Mouse (Mus musculus) C2C12 (cell line): ENCODE data around the gene Olfr113. TPM values are rescaled to one million over a fixed set of nuclear protein-coding genes. Genes with fewer than 3 reads are reported as not detected.
"Not testable (repeated sequence)": the region's sequence is repeated elsewhere in the genome, so short reads cannot be mapped to it uniquely, and the experiment has no call there.

ENCODE experiments used
- H3K27me3 ChIP-seq: one replicate; pipeline ENCODE4 v1.6.1; 2011; ENCODE audit not compliant: control insufficient read depth, insufficient read depth, insufficient read length
- H3K36me3 ChIP-seq: one replicate; pipeline ENCODE4 v1.6.1; 2011; ENCODE audit not compliant: control insufficient read depth, insufficient read depth
- H3K4me3 ChIP-seq: one replicate; pipeline ENCODE4 v1.5.1; 2011; ENCODE audit warnings: mild to moderate bottlenecking, control low read depth; ENCODE audit not compliant: poor library complexity, insufficient read depth, severe bottlenecking
- H3K79me2 ChIP-seq: one replicate; pipeline ENCODE4 v1.6.1; 2011; ENCODE audit not compliant: control insufficient read depth, insufficient read depth
- H3K79me3 ChIP-seq: one replicate; pipeline ENCODE4 v1.6.1; 2011; ENCODE audit warnings: low read depth, control low read depth
- H3ac ChIP-seq: one replicate; pipeline ENCODE3; 2011; ENCODE audit warnings: low read depth; ENCODE audit not compliant: control insufficient read depth, insufficient read length
- CEBPB ChIP-seq: IDR thresholded peaks from one replicate; pipeline ENCODE4 v1.6.1; 2011; ENCODE audit warnings: low read depth, mild to moderate bottlenecking, control low read depth, moderate library complexity
- CTCF ChIP-seq: IDR thresholded peaks from one replicate; pipeline ENCODE4 v1.5.1; 2011; ENCODE audit not compliant: control insufficient read depth, insufficient read depth, insufficient read length
- FOSL1 ChIP-seq: IDR thresholded peaks from one replicate; pipeline ENCODE4 v1.8.0; 2011; ENCODE audit warnings: mild to moderate bottlenecking, low read length; ENCODE audit not compliant: poor library complexity, insufficient read depth, severe bottlenecking
- MAX ChIP-seq: IDR thresholded peaks from one replicate; pipeline ENCODE4 v1.6.1; 2011; ENCODE audit warnings: mild to moderate bottlenecking, control low read depth
- MYOD1 ChIP-seq: IDR thresholded peaks from one replicate; pipeline ENCODE4 v1.6.1; 2011; ENCODE audit warnings: low read depth; ENCODE audit not compliant: control insufficient read depth, insufficient read length
- MYOG ChIP-seq: IDR thresholded peaks from one replicate; pipeline ENCODE4 v1.6.1; 2011; ENCODE audit not compliant: control insufficient read depth, insufficient read length; ENCODE audit errors: extremely low read depth
- USF1 ChIP-seq: IDR thresholded peaks from one replicate; pipeline ENCODE4 v1.6.1; 2011; ENCODE audit warnings: low read depth, mild to moderate bottlenecking, control low read depth, moderate library complexity
- polyA plus RNA-seq: library from polyadenylated mRNA; unstranded; fragments of >200 nt; fragmentation: generic; extraction: Trizol; gene quantifications from one replicate; pipeline ENCODE4 v1.2.1, GENCODE M21; 2012; ENCODE audit warnings: missing spikeins

The Olfr113 gene
- polyA plus RNA-seq, 1 experiment: not detected

DNA sequence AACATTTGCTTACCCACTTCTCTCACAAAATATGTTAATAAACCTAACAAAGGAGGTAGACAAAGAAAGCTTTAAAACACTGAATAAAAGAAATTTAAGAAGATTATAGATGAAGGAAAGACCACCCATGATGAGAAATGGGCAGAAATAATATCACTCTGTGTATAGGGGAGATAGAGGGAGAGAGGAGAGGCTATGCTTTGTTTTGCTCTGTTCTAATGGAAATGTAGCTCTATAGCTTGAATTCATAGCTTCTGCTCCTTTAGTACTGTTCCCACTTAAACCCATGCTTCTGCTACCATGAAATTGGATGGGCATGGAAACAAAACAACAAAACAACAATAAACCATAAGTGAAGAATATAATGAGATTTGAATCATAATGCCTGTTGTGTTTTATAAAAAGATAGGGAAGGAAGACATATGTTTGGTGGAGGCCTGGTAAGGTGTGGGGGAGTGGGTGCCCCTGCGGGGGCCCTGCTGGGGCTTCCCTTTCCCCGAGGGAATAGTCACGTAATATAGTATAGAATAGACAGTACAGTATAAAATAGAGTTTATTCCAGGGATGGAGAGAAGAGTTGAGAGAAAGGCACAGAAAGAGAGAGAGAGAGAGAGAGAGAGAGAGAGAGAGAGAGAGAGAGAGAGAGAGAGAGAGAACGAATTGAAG lies 35.9 kb downstream of the Olfr113 start:
- Histone ChIP-seq H3K36me3 (no peaks in the 10 kb centered on the region), H3K79me3 (no peaks in the 10 kb centered on the region), H3K79me2 (no peaks in the 10 kb centered on the region), H3ac (no peak overlapping the region), H3K4me3 (no peak overlapping the region), H3K27me3 (no peaks in the 10 kb centered on the region)
- TF ChIP-seq MYOD1 (no peak), CTCF (no peak), USF1 (no peak)

DNA sequence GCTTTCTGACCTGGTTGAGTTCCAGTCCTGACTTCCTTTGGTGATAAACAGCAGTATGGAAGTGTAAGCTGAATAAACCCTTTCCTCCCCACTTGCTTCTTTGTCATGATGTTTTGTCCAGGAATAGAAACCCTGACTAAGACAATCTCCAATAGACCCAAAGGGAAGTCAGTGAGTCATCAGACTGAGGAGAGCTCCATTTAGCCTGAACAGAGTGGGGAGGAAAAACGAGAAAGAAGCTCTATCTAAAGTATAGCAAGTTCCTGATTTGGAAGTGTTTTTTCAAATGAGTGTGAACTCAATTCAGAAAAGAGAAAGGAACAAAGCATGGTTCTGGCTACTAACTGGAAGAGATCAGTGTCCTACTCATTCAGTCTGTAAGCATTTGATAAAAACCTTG lies 39.0 kb downstream of the Olfr113 start:
- not testable (repeated sequence) for H3ac ChIP-seq, H3K79me3 ChIP-seq, H3K4me3 ChIP-seq, H3K36me3 ChIP-seq, H3K79me2 ChIP-seq, H3K27me3 ChIP-seq

DNA sequence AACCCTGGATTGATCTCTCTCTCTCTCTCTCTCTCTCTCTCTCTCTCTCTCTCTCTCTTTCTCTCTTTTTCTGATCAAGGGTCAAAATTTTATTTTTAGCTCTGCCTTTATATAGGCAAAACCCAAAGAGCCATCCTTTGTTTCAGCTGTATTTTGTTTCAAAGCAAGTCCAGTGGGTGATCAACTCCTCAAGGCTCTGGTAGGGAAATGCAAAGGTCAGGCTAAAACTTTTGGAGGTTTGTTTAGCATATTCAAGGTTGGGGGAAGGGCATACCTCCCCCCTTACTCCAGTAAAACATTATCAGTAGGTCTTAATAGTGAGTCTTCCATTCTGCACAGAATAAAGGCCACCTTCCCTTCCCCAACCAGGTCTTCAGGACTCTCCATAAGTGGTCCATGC lies 42.3 kb downstream of the Olfr113 start:
- Histone ChIP-seq H3K79me3 (no peaks in the 10 kb centered on the region), H3K27me3 (no peaks in the 10 kb centered on the region), H3K36me3 (no peaks in the 10 kb centered on the region), H3K79me2 (no peaks in the 10 kb centered on the region), H3K4me3 (no peak overlapping the region), H3ac (no peak overlapping the region)
- TF ChIP-seq MYOG (no peak), MYOD1 (no peak), USF1 (no peak), FOSL1 (no peak), CTCF (no peak), MAX (no peak), CEBPB (no peak)

GRCm38 (mm10) chr17:37525427-37525826 lies 52.0 kb downstream of the Olfr113 start:
- not testable (repeated sequence) for H3K79me3 ChIP-seq, H3K4me3 ChIP-seq, H3ac ChIP-seq, H3K27me3 ChIP-seq, H3K36me3 ChIP-seq, H3K79me2 ChIP-seq

DNA sequence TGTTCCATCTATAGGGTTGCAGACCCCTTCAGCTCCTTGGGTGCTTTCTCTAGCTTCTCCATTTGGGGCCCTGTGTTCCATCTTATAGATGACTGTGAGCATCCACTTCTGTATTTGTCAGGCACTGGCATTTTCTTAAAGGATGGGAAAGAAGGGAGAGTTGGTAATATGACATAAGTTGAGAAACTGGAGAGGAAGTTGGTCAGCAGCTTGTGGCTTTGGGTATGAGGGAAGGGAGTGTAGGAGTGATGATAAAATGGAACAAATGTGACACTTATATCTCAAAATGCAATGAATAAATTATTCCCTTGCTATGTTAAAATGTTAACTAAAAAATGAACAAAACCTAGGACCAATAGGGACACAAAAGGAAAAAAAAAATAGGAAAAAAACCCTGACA lies 52.9 kb downstream of the Olfr113 start:
- not testable (repeated sequence) for H3K27me3 ChIP-seq, H3K79me2 ChIP-seq, H3K4me3 ChIP-seq, H3K79me3 ChIP-seq, H3K36me3 ChIP-seq, H3ac ChIP-seq

Other genes with a start within 250 kb of the Olfr113 start
- gene Olfr103, start 238.0 kb downstream of the Olfr113 start, polyA plus RNA-seq: not detected
- gene Olfr104-ps, start 218.1 kb downstream of the Olfr113 start, polyA plus RNA-seq: not detected
- not detected for gene Olfr105-ps, start 198.6 kb downstream of the Olfr113 start, polyA plus RNA-seq
- not detected for gene Olfr106-ps, start 187.3 kb downstream of the Olfr113 start, polyA plus RNA-seq
- not detected for gene Olfr107, start 178.4 kb downstream of the Olfr113 start, polyA plus RNA-seq
- not detected for gene Olfr108, start 132.2 kb downstream of the Olfr113 start, polyA plus RNA-seq
- not detected for gene Olfr109, start 118.7 kb downstream of the Olfr113 start, polyA plus RNA-seq
- gene H2-M2, start 94.1 kb downstream of the Olfr113 start, polyA plus RNA-seq: not detected
- gene Olfr110, start 85.2 kb downstream of the Olfr113 start, polyA plus RNA-seq: not detected
- not detected for gene Olfr111, start 69.6 kb downstream of the Olfr113 start, polyA plus RNA-seq
- gene Olfr112, start 8.2 kb downstream of the Olfr113 start, polyA plus RNA-seq: not detected
- gene Olfr114, start 15.1 kb upstream of the Olfr113 start, polyA plus RNA-seq: not detected
- gene Olfr115, start 49.4 kb upstream of the Olfr113 start, polyA plus RNA-seq: not detected
- gene Olfr116, start 49.5 kb upstream of the Olfr113 start, polyA plus RNA-seq: not detected
- not detected for gene Olfr117, start 86.1 kb upstream of the Olfr113 start, polyA plus RNA-seq
- not detected for gene Olfr118, start 89.3 kb upstream of the Olfr113 start, polyA plus RNA-seq
- not detected for gene Olfr119, start 118.9 kb upstream of the Olfr113 start, polyA plus RNA-seq
- gene Olfr120, start 144.1 kb upstream of the Olfr113 start, polyA plus RNA-seq: not detected
- gene Olfr121, start 171.2 kb upstream of the Olfr113 start, polyA plus RNA-seq: not detected
- not detected for gene Olfr122, start 190.9 kb upstream of the Olfr113 start, polyA plus RNA-seq
- gene Olfr123, start 215.9 kb upstream of the Olfr113 start, polyA plus RNA-seq: not detected
- gene Olfr124, start 222.2 kb upstream of the Olfr113 start, polyA plus RNA-seq: not detected